ENCODE assay signal across 8 mouse cellular contexts in genomic region chr7:135651831-135652511, GRCm38 (mm10).
DNase-seq lines count a peak whose midpoint lies in the region; ATAC-seq lines count a peak whose summit lies in the region.

No protein-coding gene starts in this region.

- peak; percentile 39 for ATAC-seq in common myeloid progenitor, adult 5-6 weeks (replicated peaks; ENCODE audit: low read depth, poor library complexity, severe bottlenecking)
- peak; percentile 51 for ATAC-seq in megakaryocyte, adult 5-6 weeks (ENCODE audit: poor library complexity, severe bottlenecking)

- DNase-seq in adrenal gland, postnatal 10 days, result peak; percentile 15
- no peak for DNase-seq in adrenal gland, postnatal 25 days
- peak; percentile 39 for DNase-seq in kidney, postnatal 10 days
- peak; percentile 23 for DNase-seq in urinary bladder, postnatal 25 days (ENCODE audit: low spot score)
- DNase-seq in cerebellum, adult 8-10 months, result no peak
- DNase-seq in left cerebral cortex, adult 8-10 months (ENCODE audit: low spot score in 2 of 2), result no peak

Comparison
In these comparisons a context has a peak if more than half of its experiments do, and no peak if none do; other contexts are left out.
1. DNase-seq: peak in adrenal gland, postnatal 10 days (single experiment), kidney, postnatal 10 days (single experiment) and urinary bladder, postnatal 25 days (single experiment); none in adrenal gland, postnatal 25 days (single experiment), cerebellum, adult 8-10 months (single experiment) and left cerebral cortex, adult 8-10 months (0 of 2).